Mouse (Mus musculus) hindbrain, embryonic 12.5 days (tissue): ENCODE results near the gene Vmn2r44. TPM values are rescaled to one million over a fixed set of nuclear protein-coding genes. Genes with fewer than 3 reads are reported as not detected.
"Not testable (repeated sequence)": the region's sequence is repeated elsewhere in the genome, so short reads cannot be mapped to it uniquely, and the experiment has no call there.

Source experiments
- ATAC-seq: fragments of 200-750 bp; cut with Nextera tagmentation; 2 replicates; pipeline ENCODE4 v1.8.0; 2017; ENCODE audit warnings: moderate TSS enrichment; ENCODE audit not compliant: low FRiP score
- H3K27ac ChIP-seq: fragments of 300-500 bp; sonication (generic); 2 replicates; pipeline ENCODE4 v1.5.1; 2016; ENCODE audit warnings: mild to moderate bottlenecking
- H3K27me3 ChIP-seq: fragments of 300-500 bp; sonication (generic); 2 replicates; pipeline ENCODE4 v1.6.1; 2016; ENCODE audit warnings: mild to moderate bottlenecking
- H3K36me3 ChIP-seq: fragments of 300-500 bp; sonication (generic); 2 replicates; pipeline ENCODE4 v1.6.1; 2016; ENCODE audit warnings: mild to moderate bottlenecking
- H3K4me1 ChIP-seq: fragments of 300-500 bp; sonication (generic); 2 replicates; pipeline ENCODE4 v1.6.1; 2016
- H3K4me2 ChIP-seq: fragments of 300-500 bp; sonication (generic); replicated peaks from 2 replicates; pipeline ENCODE4 v1.6.1; 2016; ENCODE audit warnings: mild to moderate bottlenecking
- H3K4me3 ChIP-seq: fragments of 300-500 bp; sonication (generic); 2 replicates; pipeline ENCODE4 v1.5.1; 2016; ENCODE audit warnings: mild to moderate bottlenecking
- H3K9ac ChIP-seq: fragments of 300-500 bp; sonication (generic); 2 replicates; pipeline ENCODE4 v1.6.1; 2016; ENCODE audit warnings: mild to moderate bottlenecking, moderate library complexity
- H3K9me3 ChIP-seq: fragments of 300-500 bp; sonication (generic); replicated peaks from 2 replicates; pipeline ENCODE4 v1.6.1; 2016; ENCODE audit warnings: mild to moderate bottlenecking
- WGBS: fragments of 180-500 bp; shearing (Covaris S2); methylation state at CpG from one replicate; pipeline ENCODE4 v1.1.7; 2016; 5-methylcytosine and 5-hydroxymethylcytosine counted together
- polyA plus RNA-seq: library from polyadenylated mRNA; unstranded; fragments of >200 nt; fragmentation: Nextera tagmentation; extraction: Ambion mirVana; gene quantifications from 2 replicates; pipeline ENCODE4 v1.2.1, GENCODE M21; 2016

Gene Vmn2r44
- polyA plus RNA-seq = not detected in 2 replicates

DNA sequence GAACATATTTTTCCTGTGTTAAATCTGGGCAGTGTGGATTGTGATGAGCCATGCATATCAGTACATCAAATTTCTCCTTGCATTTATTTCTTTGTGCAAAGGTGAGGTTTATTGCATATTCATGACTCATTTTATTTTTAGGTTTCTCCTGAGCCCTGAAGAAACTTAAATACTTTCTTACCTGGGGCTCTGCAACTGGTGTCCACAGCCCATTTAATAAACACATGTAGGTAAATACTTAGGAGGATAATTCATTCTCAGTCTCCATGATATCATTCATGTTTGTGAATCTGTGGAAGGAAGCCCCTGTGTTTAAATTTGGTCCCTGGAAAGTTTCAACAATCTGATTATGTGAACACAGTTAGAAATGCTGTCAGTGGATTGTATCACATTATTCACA lies at the start of gene Vmn2r44:
Gene Vmn2r44, minus strand, starts transcription at position 101 of the 400 bp plus-strand sequence.
- H3K4me1 ChIP-seq, H3K27ac ChIP-seq, H3K9ac ChIP-seq, H3K9me3 ChIP-seq, H3K4me3 ChIP-seq, ATAC-seq, H3K27me3 ChIP-seq, H3K36me3 ChIP-seq, H3K4me2 ChIP-seq: not testable (repeated sequence)

GRCm38 (mm10) chr7:8357879-8358278 lies 25.3 kb downstream of the Vmn2r44 start:
- H3K9ac ChIP-seq, ATAC-seq: not testable (repeated sequence)
- WGBS = 89% methylated on average over 11 of the region's 11 CpGs

More at GRCm38 (mm10) chr7:8357879-8358278, 25.3 kb downstream of the Vmn2r44 start:
- not testable (repeated sequence) for H3K36me3 ChIP-seq, H3K4me3 ChIP-seq, H3K4me1 ChIP-seq, H3K27ac ChIP-seq, H3K9me3 ChIP-seq, H3K4me2 ChIP-seq, H3K27me3 ChIP-seq

Other genes with a start within 250 kb of the Vmn2r44 start
- not detected in 2 replicates for gene Vmn2r41, start 221.7 kb downstream of the Vmn2r44 start, polyA plus RNA-seq
- gene Vmn2r42, start 183.0 kb downstream of the Vmn2r44 start, polyA plus RNA-seq = not detected in 2 replicates
- not detected in 2 replicates for gene Vmn2r43, start 122.7 kb downstream of the Vmn2r44 start, polyA plus RNA-seq
- not detected in 2 replicates for gene Vmn2r45, start 105.7 kb upstream of the Vmn2r44 start, polyA plus RNA-seq